Mouse (Mus musculus): Measurements from ENCODE around the gene Anapc16.

The Anapc16 gene

GRCm38 (mm10) chr10:60002673-60003212 lies at the start of gene Anapc16, which contains the start of gene Ascc1:
TSS of gene Anapc16 (minus strand) at chr10:60003135.
TSS of gene Ascc1 (plus strand) at chr10:60002805.
- DNase-seq (ENCODE audit: low read depth), result peak; percentile 92

- no peak for DNase-seq (ENCODE audit: low read depth)
These were observed 47.6 kb upstream of the Anapc16 start for GRCm38 (mm10) chr10:60050581-60050980.

GRCm38 (mm10) chr10:60046696-60047095 lies 43.8 kb upstream of the Anapc16 start:
- no peak for DNase-seq (ENCODE audit: low read depth)

GRCm38 (mm10) chr10:60042350-60042922 lies 39.5 kb upstream of the Anapc16 start:
- DNase-seq (ENCODE audit: low read depth), result no peak

GRCm38 (mm10) chr10:60035744-60036143 lies 32.8 kb upstream of the Anapc16 start:
- DNase-seq (ENCODE audit: low read depth), result no peak

- DNase-seq (ENCODE audit: low read depth), result no peak
These were observed 31.7 kb upstream of the Anapc16 start for GRCm38 (mm10) chr10:60034621-60035020.

GRCm38 (mm10) chr10:60033064-60033463 lies 30.1 kb upstream of the Anapc16 start:
- DNase-seq (ENCODE audit: low read depth), result no peak

- DNase-seq (ENCODE audit: low read depth), result no peak
These were observed 29.7 kb upstream of the Anapc16 start for GRCm38 (mm10) chr10:60032622-60033021.

- no peak for DNase-seq (ENCODE audit: low read depth)
These were observed 29.1 kb upstream of the Anapc16 start for GRCm38 (mm10) chr10:60031985-60032384.

GRCm38 (mm10) chr10:60031562-60031961 lies 28.6 kb upstream of the Anapc16 start:
- DNase-seq (ENCODE audit: low read depth), result no peak

- DNase-seq (ENCODE audit: low read depth), result no peak
These were observed 26.5 kb upstream of the Anapc16 start for GRCm38 (mm10) chr10:60029387-60029786.

GRCm38 (mm10) chr10:60028979-60029378 lies 26.0 kb upstream of the Anapc16 start:
- DNase-seq (ENCODE audit: low read depth), result no peak

- no peak for DNase-seq (ENCODE audit: low read depth)
These were observed 25.2 kb upstream of the Anapc16 start for GRCm38 (mm10) chr10:60028181-60028580.

- no peak for DNase-seq (ENCODE audit: low read depth)
These were observed 24.7 kb upstream of the Anapc16 start for GRCm38 (mm10) chr10:60027619-60028084.

- no peak for DNase-seq (ENCODE audit: low read depth)
These were observed 23.9 kb upstream of the Anapc16 start for GRCm38 (mm10) chr10:60026759-60027395.

GRCm38 (mm10) chr10:60023751-60024150 lies 20.8 kb upstream of the Anapc16 start:
- DNase-seq (ENCODE audit: low read depth), result no peak

- DNase-seq (ENCODE audit: low read depth), result no peak
These were observed 16.4 kb upstream of the Anapc16 start for GRCm38 (mm10) chr10:60019299-60019698.

GRCm38 (mm10) chr10:60016223-60016622 lies 13.3 kb upstream of the Anapc16 start:
- DNase-seq (ENCODE audit: low read depth), result no peak

GRCm38 (mm10) chr10:60009115-60009514 lies 6.2 kb upstream of the Anapc16 start:
- DNase-seq (ENCODE audit: low read depth), result no peak

- DNase-seq (ENCODE audit: low read depth), result no peak
These were observed 2.3 kb upstream of the Anapc16 start for GRCm38 (mm10) chr10:60005264-60005663.

GRCm38 (mm10) chr10:60003847-60004246 lies 912 bp upstream of the Anapc16 start:
- DNase-seq (ENCODE audit: low read depth), result no peak

- no peak for DNase-seq (ENCODE audit: low read depth)
These were observed 348 bp upstream of the Anapc16 start for GRCm38 (mm10) chr10:60003213-60003752.

GRCm38 (mm10) chr10:60002203-60002602 lies 732 bp downstream of the Anapc16 start:
- DNase-seq (ENCODE audit: low read depth), result no peak

Measured in c-Kit-positive CD71-negative TER-119-negative erythroid progenitor cells, embryonic 14.5 days (primary cell).